Mouse (Mus musculus) G1E (cell line): ENCODE measurements around the gene Rbm33.

ENCODE experiments used
- CTCF ChIP-seq: IDR thresholded peaks from 2 replicates; pipeline ENCODE4 v1.5.1; 2012; ENCODE audit warnings: low read depth, low read length, inconsistent platforms, mixed read lengths
- GATA1 ChIP-seq: IDR thresholded peaks from 2 replicates; pipeline ENCODE4 v1.6.1; 2012; ENCODE audit warnings: borderline replicate concordance, low read length, inconsistent platforms, mixed read lengths
- POLR2AphosphoS5 ChIP-seq: IDR thresholded peaks from 2 replicates; pipeline ENCODE4 v1.6.1; 2012; ENCODE audit warnings: low read depth, low read length, inconsistent platforms; ENCODE audit not compliant: insufficient replicate concordance
- TAL1 ChIP-seq: conservative IDR thresholded peaks from 2 replicates; pipeline ENCODE4 v1.6.1; 2012; ENCODE audit warnings: low read depth, low read length, inconsistent platforms, mixed read lengths

- TF ChIP-seq CTCF (no peak), TAL1 (no peak), POLR2AphosphoS5 (no peak), GATA1 (no peak)
Observed at GRCm38 (mm10) chr5:28464361-28465098, 147.6 kb downstream of the Rbm33 start.
